8 mouse cellular contexts compared by ENCODE assay signal in genomic region chr14:34208651-34209050, GRCm38 (mm10). TPM values are rescaled to one million over a fixed set of nuclear protein-coding genes. Genes with fewer than 3 reads are reported as not detected.
DNase-seq lines count a peak whose midpoint lies in the region; ATAC-seq and TF ChIP-seq lines count a peak whose summit lies in the region.

No protein-coding gene starts in this region.

- intact Hi-C loops in heart, postnatal 25 days (cut with DNase I): loop anchor here (1.0 to 5.0 kb wide), 2 partner anchors 128 to 251 kb away; no protein-coding TSS in a partner anchor
- intact Hi-C loops in left cerebral cortex, postnatal 25 days (cut with DNase I): loop anchor here (5.0 kb wide), 1 partner anchor 126 kb away; no protein-coding TSS in a partner anchor

- TF ChIP-seq CTCF in heart, postnatal 0 days (IDR thresholded peaks at IDR 0.05; ENCODE audit: low read depth): peak; percentile 65

- no peak overlapping the region for H3K9ac ChIP-seq in heart, postnatal 0 days (replicated peaks; ENCODE audit: low read depth, low read length)

- H3K4me1 ChIP-seq in heart, postnatal 0 days (ENCODE audit: control insufficient read depth, insufficient read depth): 0 out of 2 replicates have a peak, but pooled peaks cover 3% of the 10 kb centered on the region

- no peak for TF ChIP-seq EP300 in heart, postnatal 0 days (IDR thresholded peaks at IDR 0.05; ENCODE audit: low read depth)

- H3K4me3 ChIP-seq in heart, postnatal 0 days (ENCODE audit: low read depth, low read length): no peak overlapping the region

- peak; percentile 43 for DNase-seq in heart, postnatal 0 days (ENCODE audit: low spot score)
- DNase-seq in heart, postnatal 25 days (ENCODE audit: low spot score): no peak
- DNase-seq in testis, postnatal 10 days (ENCODE audit: low spot score): peak; percentile 63
- DNase-seq in testis, postnatal 14 days (ENCODE audit: low spot score): no peak
- peak; percentile 20 for DNase-seq in c-Kit-positive CD71-negative TER-119-negative erythroid progenitor cells, embryonic 14.5 days (ENCODE audit: low read depth)
- peak; percentile 50 to 52 for DNase-seq in left cerebral cortex, postnatal 25 days (ENCODE audit: low spot score in 2 of 2)
- DNase-seq in B cell, adult 2 months: no peak
- DNase-seq in ovary, postnatal 36 days (ENCODE audit: low spot score): no peak

- 38% methylated on average over 2 of the region's 2 CpGs for WGBS in heart, postnatal 0 days

- H3K9me3 ChIP-seq in heart, postnatal 0 days (replicated peaks; ENCODE audit: control insufficient read depth, low read length): no peaks in the 10 kb centered on the region

- H3K36me3 ChIP-seq in heart, postnatal 0 days (replicated peaks; ENCODE audit: control insufficient read depth, insufficient read depth, low read length): no peaks in the 10 kb centered on the region

- no peak for ATAC-seq in heart, postnatal 0 days (ENCODE audit: insufficient read depth, low read depth)

- H3K4me2 ChIP-seq in heart, postnatal 0 days (ENCODE audit: low read depth, low read length): no peak overlapping the region

- H3K27me3 ChIP-seq in heart, postnatal 0 days (ENCODE audit: control insufficient read depth, insufficient read depth, low read length): no peaks in the 10 kb centered on the region

- no peak overlapping the region for H3K27ac ChIP-seq in heart, postnatal 0 days (ENCODE audit: low read depth)

RNA-seq across cellular contexts. Expression of gene Gprin2, which starts 7.2 kb away (rescaled TPM):
- 0.31 and 0.53 TPM in 2 replicates for total RNA-seq in heart, postnatal 0 days (2014; rRNA removed; ENCODE audit: low replicate concordance)
- polyA plus RNA-seq in heart, postnatal 0 days (2015; fragmentation: Nextera tagmentation; extraction: Ambion mirVana): 0.11 and 0.18 TPM in 2 replicates
- under 1 TPM; 0.08 to 0.28 TPM for total RNA-seq in heart, postnatal 25 days (2021)
- 1 to 10 TPM; 2.3 to 3.3 TPM for total RNA-seq in left cerebral cortex, postnatal 25 days (2021)

RNA-seq across cellular contexts. Expression of gene Syt15, which starts 10.7 kb away (rescaled TPM):
- 0.89 and 1.0 TPM in 2 replicates for total RNA-seq in heart, postnatal 0 days (2014; rRNA removed; ENCODE audit: low replicate concordance)
- 0.31 and 0.65 TPM in 2 replicates for polyA plus RNA-seq in heart, postnatal 0 days (2015; fragmentation: Nextera tagmentation; extraction: Ambion mirVana)
- under 1 TPM; 0.70 to 0.75 TPM for total RNA-seq in heart, postnatal 25 days (2021)
- under 1 TPM; 0.71 to 0.96 TPM for total RNA-seq in left cerebral cortex, postnatal 25 days (2021)

RNA-seq across cellular contexts. Expression of gene Npy4r, which starts 56.4 kb away (rescaled TPM):
- not detected in 2 replicates for total RNA-seq in heart, postnatal 0 days (2014; rRNA removed; ENCODE audit: low replicate concordance)
- polyA plus RNA-seq in heart, postnatal 0 days (2015; fragmentation: Nextera tagmentation; extraction: Ambion mirVana): 0.04 and 0.08 TPM in 2 replicates
- total RNA-seq in heart, postnatal 25 days (2021): under 1 TPM; 0.17 to 0.23 TPM
- total RNA-seq in left cerebral cortex, postnatal 25 days (2021): not detected

Comparison
In these comparisons a context has a peak if more than half of its experiments do, and no peak if none do; other contexts are left out.
1. DNase-seq: peak in heart, postnatal 0 days (single experiment), testis, postnatal 10 days (single experiment), c-Kit-positive CD71-negative TER-119-negative erythroid progenitor cells, embryonic 14.5 days (single experiment) and left cerebral cortex, postnatal 25 days (2 of 2); none in heart, postnatal 25 days (single experiment), testis, postnatal 14 days (single experiment), B cell, adult 2 months (0 of 2) and ovary, postnatal 36 days (single experiment).